Mouse (Mus musculus) spleen, adult 2 months (tissue): ENCODE results near the gene Asb3. TPM values are rescaled to one million over a fixed set of nuclear protein-coding genes. Genes with fewer than 3 reads are reported as not detected.
"Not testable (repeated sequence)": the region's sequence is repeated elsewhere in the genome, so short reads cannot be mapped to it uniquely, and the experiment has no call there.

Experiments used
- DNase-seq, 2 experiments: peaks; one replicate each; pipeline versions ENCODE4 v3.0.0 to v3.0.0-alpha.2; 2012 to 2021; ENCODE audit warnings: low spot score in 2 of 2, low read depth in 1 of 2
- H3K27ac ChIP-seq: fragments of 200-500 bp; 2 replicates; pipeline ENCODE4 v1.5.1; 2012; ENCODE audit warnings: low read length, inconsistent platforms; ENCODE audit not compliant: insufficient read depth
- H3K27me3 ChIP-seq: fragments of 200-500 bp; 2 replicates; pipeline ENCODE4 v1.6.1; 2012; ENCODE audit warnings: mild to moderate bottlenecking, moderate library complexity, low read length, inconsistent platforms; ENCODE audit not compliant: control insufficient read depth, insufficient read depth
- H3K36me3 ChIP-seq: fragments of 200-500 bp; 2 replicates; pipeline ENCODE4 v1.6.1; 2012; ENCODE audit warnings: mild to moderate bottlenecking, low read length, inconsistent platforms; ENCODE audit not compliant: control insufficient read depth, insufficient read depth
- H3K4me1 ChIP-seq: fragments of 200-500 bp; 2 replicates; pipeline ENCODE4 v1.6.1; 2011; ENCODE audit warnings: inconsistent platforms; ENCODE audit not compliant: control insufficient read depth, insufficient read depth, insufficient read length
- H3K4me3 ChIP-seq: fragments of 200-500 bp; 2 replicates; pipeline ENCODE4 v1.5.1; 2011; ENCODE audit warnings: mild to moderate bottlenecking, inconsistent platforms; ENCODE audit not compliant: insufficient read depth, insufficient read length; ENCODE audit errors: extremely low read depth
- CTCF ChIP-seq: fragments of 200-500 bp; IDR thresholded peaks from 2 replicates; pipeline ENCODE4 v1.5.1; 2011; ENCODE audit warnings: mild to moderate bottlenecking, inconsistent platforms; ENCODE audit not compliant: insufficient read depth, insufficient read length, insufficient replicate concordance; ENCODE audit errors: extremely low read depth
- POLR2A ChIP-seq: fragments of 200-500 bp; IDR thresholded peaks from 2 replicates; pipeline ENCODE4 v1.6.1; 2011; ENCODE audit warnings: low read depth, low read length, inconsistent platforms
- WGBS: fragments of 180-500 bp; shearing (Covaris S2); methylation state at CpG from one replicate; pipeline ENCODE4 v1.1.7; 2018; 5-methylcytosine and 5-hydroxymethylcytosine counted together
- polyA plus RNA-seq: library from polyadenylated mRNA; depleted of rRNA; stranded (reverse); fragments of >200 nt; gene quantifications from 2 replicates; pipeline ENCODE4 v1.2.3, GENCODE M21; 2012; rRNA removed

Asb3 gene
- polyA plus RNA-seq, 1 experiment = 2.2 TPM

GRCm38 (mm10) chr11:31090478-31090978, 205.3 kb downstream of the Asb3 start:
- Histone ChIP-seq H3K4me3 (no peak overlapping the region), H3K27me3 (no peaks in the 10 kb centered on the region), H3K36me3 (peaks cover 9% of the 10 kb centered on the region), H3K4me1 (no peaks in the 10 kb centered on the region), H3K27ac (no peak overlapping the region)
- no peak for DNase-seq
- no peak for TF ChIP-seq CTCF
- 94% methylated on average over 3 of the region's 3 CpGs for WGBS

GRCm38 (mm10) chr11:31099519-31099918, 214.3 kb downstream of the Asb3 start:
- H3K4me3 ChIP-seq, H3K4me1 ChIP-seq, DNase-seq, H3K27ac ChIP-seq, H3K36me3 ChIP-seq, H3K27me3 ChIP-seq: not testable (repeated sequence)

- H3K36me3 ChIP-seq = peaks cover 4% of the 10 kb centered on the region
- WGBS = 90% methylated on average over 2 of the region's 2 CpGs
- no peak for TF ChIP-seq CTCF
- TF ChIP-seq POLR2A = no peak
These were observed 217.0 kb downstream of the Asb3 start for GRCm38 (mm10) chr11:31102188-31102587.

DNA sequence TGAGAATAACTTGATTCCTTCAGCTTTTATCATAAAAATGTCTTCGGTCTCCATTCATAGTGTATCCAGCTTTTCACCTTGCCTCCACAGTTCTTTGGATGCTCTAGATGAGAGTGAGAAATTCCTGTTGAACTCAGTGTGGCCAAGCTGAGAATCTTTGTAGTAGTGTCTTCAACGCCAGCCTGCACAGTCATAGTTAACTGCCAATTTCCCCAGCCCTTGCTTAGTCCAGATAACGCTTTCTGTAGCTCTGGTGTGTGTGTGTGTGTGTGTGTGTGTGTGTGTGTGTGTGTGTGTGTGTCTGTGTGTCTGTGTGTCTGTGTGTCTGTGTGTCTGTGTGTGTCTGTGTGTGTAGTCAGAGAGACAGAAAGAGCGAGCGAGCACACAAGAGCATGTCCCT, 220.1 kb downstream of the Asb3 start:
- peaks cover 4% of the 10 kb centered on the region for H3K36me3 ChIP-seq
- no peak for DNase-seq
- no peak overlapping the region for H3K27ac ChIP-seq
- 92% methylated on average over 5 of the region's 5 CpGs for WGBS
- no peaks in the 10 kb centered on the region for H3K27me3 ChIP-seq
- no peaks in the 10 kb centered on the region for H3K4me1 ChIP-seq
- TF ChIP-seq POLR2A (no peak), CTCF (no peak)
- H3K4me3 ChIP-seq = no peak overlapping the region

More at GRCm38 (mm10) chr11:31102188-31102587, 217.0 kb downstream of the Asb3 start:
- no peak overlapping the region for H3K4me3 ChIP-seq
- no peak overlapping the region for H3K27ac ChIP-seq
- no peaks in the 10 kb centered on the region for H3K4me1 ChIP-seq
- H3K27me3 ChIP-seq = no peaks in the 10 kb centered on the region
- no peak for DNase-seq

- not testable (repeated sequence) for H3K27ac ChIP-seq, H3K4me1 ChIP-seq, H3K4me3 ChIP-seq, DNase-seq, H3K27me3 ChIP-seq, H3K36me3 ChIP-seq
- 72% methylated on average over 1 of the region's 1 CpGs for WGBS
These were observed 241.7 kb downstream of the Asb3 start for GRCm38 (mm10) chr11:31126964-31127363.

DNA sequence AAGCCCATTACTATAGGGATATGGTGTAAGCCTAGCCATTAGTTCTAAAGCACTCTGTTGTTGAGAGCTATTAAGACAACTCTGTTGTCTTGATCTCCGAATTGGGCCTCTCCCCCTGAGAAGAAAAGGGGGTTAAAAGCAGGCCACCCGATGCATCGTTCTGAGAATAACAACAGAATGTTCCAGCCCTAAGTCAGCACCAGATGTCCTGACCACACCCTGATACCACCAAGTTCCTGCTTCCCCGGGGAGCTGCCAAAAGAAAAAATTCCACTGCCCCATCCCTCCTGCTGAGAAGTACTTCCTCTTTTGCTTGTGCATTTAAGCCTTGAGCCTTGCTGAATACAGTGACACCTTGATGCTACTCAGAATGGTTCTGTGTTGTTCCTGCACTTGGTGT, 248.5 kb downstream of the Asb3 start:
- not testable (repeated sequence) for H3K4me3 ChIP-seq, DNase-seq, H3K27me3 ChIP-seq, H3K27ac ChIP-seq, H3K4me1 ChIP-seq, H3K36me3 ChIP-seq
- 70% methylated on average over 4 of the region's 4 CpGs for WGBS

DNA sequence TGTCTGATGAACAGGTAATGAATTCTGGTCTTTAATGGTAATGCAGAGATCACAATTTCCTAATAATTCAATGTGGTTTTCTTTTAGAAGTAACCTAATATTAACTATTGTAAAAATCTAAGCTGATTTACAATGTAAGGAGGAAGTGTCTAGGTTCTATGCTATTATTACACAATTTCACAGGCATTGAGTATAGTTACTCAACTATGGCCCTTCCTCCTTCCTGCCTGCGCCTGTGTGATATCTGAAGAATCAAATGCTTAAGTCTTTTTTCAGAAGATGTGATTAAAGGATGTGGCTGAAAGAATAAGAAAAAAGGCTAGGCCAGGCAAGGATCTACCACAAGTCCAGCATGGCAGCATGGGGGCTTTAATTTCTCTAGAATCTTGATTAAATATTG, 249.6 kb downstream of the Asb3 start:
- H3K27ac ChIP-seq, H3K4me3 ChIP-seq: not testable (repeated sequence)
- whole genome bisulfite sequencing = 70% methylated on average over 1 of the region's 1 CpGs

GRCm38 (mm10) chr11:31138394-31138793, 253.2 kb downstream of the Asb3 start:
- not testable (repeated sequence) for H3K4me1 ChIP-seq, H3K27me3 ChIP-seq, H3K27ac ChIP-seq, H3K4me3 ChIP-seq, H3K36me3 ChIP-seq, DNase-seq
- 31% methylated on average over 1 of the region's 1 CpGs for WGBS

More for the DNA sequence above, 249.6 kb downstream of the Asb3 start:
- not testable (repeated sequence) for H3K27me3 ChIP-seq, H3K4me1 ChIP-seq, DNase-seq, H3K36me3 ChIP-seq

Other genes with a start within 250 kb of the Asb3 start
- 1.4 and 1.7 TPM in 2 replicates for gene Acyp2, start 235.8 kb upstream of the Asb3 start, polyA plus RNA-seq
- gene Psme4, start 113.7 kb upstream of the Asb3 start, polyA plus RNA-seq = 4.3 TPM in 2 replicates
- gene Gpr75, start 58 bp upstream of the Asb3 start, polyA plus RNA-seq = 0.06 TPM in 2 replicates
- 9.8 and 10.0 TPM in 2 replicates for gene Erlec1, start 68.9 kb downstream of the Asb3 start, polyA plus RNA-seq
- gene Chac2, start 100.9 kb downstream of the Asb3 start, polyA plus RNA-seq = 2.6 and 2.7 TPM in 2 replicates